Mouse (Mus musculus): ENCODE measurements around the gene Rgs7.

GRCm38 (mm10) chr1:175415728-175416127, 76.6 kb downstream of the Rgs7 start:
- TF ChIP-seq POLR2A (IDR thresholded peaks at IDR 0.05; ENCODE audit: control insufficient read depth, extremely low read depth, insufficient read depth, low read length, poor library complexity) = no peak
- no peak for TF ChIP-seq CTCF (IDR thresholded peaks at IDR 0.05; ENCODE audit: borderline replicate concordance, control insufficient read depth, extremely low read depth, insufficient read depth, low read length, poor library complexity)
